Mouse (Mus musculus): ENCODE measurements at regions not wholly inside any gene's neighbourhood (a gene's known extent, or its start where the extent isn't known, plus 50 kb on each side); places are given as distances from the start of the nearest gene placed in this dataset.

DNA sequence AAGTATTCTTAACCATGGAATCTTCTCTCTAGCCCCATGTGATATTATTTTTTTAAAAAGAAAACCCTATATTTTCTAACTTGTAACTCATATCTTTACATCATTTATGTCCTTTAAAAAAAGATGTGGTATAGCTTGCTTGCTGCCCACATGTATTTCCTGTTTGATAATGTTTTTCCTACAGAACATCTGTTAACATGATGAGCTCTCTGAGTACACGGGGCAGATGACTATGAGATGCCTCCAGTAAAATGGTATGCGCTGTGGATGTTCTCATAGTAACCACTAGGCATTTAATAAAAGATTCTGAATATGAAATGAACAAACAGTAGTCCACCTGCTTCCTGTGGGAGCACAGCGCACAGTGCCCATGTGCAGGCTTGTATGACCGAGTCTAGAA, 101.3 kb upstream of the Gm5148 start:
- ATAC-seq (ENCODE audit: insufficient read depth): no peak
- 93% methylated on average over 4 of the region's 4 CpGs for WGBS
- no peaks in the 10 kb centered on the region for H3K36me3 ChIP-seq (ENCODE audit: insufficient read depth)

DNA sequence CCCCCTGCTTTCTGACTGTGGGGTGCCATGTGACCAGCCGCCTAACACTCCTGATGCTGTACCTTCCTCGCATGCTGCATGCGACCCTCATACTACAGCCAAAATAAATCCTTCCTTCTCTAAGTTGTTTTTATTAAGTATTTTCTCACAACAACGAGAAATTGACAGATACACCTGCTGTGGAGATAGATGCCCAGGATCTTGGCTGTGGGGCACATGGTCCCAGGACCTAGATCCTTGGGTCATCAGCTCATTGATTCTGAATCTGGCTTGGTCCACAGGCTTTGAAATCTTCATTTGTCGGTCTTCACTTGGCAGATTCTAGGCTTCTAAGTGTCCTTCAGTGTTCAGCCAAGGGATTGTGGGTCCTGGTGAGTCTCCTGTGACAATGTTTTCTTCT, 100.4 kb upstream of the Gm5148 start:
- H3K36me3 ChIP-seq (ENCODE audit: insufficient read depth): no peaks in the 10 kb centered on the region

More for the DNA sequence above, 101.3 kb upstream of the Gm5148 start:
- no peak overlapping the region for H3K4me3 ChIP-seq (ENCODE audit: low read depth, low read length)
- H3K4me2 ChIP-seq: no peak overlapping the region
- no peak overlapping the region for H3K27ac ChIP-seq (ENCODE audit: low read depth)
- TF ChIP-seq CTCF (IDR thresholded peaks at IDR 0.05; ENCODE audit: low read depth): no peak
- no peak overlapping the region for H3K9ac ChIP-seq
- DNase-seq: no peak
- no peaks in the 10 kb centered on the region for H3K9me3 ChIP-seq (ENCODE audit: low read depth, low read length)
- no peaks in the 10 kb centered on the region for H3K4me1 ChIP-seq (ENCODE audit: insufficient read depth)
- H3K27me3 ChIP-seq (ENCODE audit: insufficient read depth, low read length): no peaks in the 10 kb centered on the region

DNA sequence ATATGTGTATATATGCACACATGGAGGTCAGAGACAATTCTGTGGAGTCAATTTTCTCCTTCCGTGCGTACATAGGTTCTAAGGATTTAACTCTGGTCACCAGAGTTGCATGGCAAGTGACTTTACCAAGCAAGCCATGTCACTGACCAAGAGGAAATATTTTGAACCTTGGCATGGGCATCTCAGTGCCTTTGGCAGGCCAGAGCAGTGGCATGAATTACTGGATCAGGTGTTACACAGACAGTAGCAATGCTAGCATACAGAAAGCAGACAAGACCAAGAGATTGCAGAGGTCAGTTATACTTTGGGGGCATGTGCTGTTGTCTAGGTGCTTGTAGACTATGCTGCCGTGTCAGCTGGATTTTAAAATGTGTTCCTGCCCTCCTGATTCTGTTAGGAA, 95.2 kb upstream of the Gm5148 start:
- no peak for TF ChIP-seq CTCF (IDR thresholded peaks at IDR 0.05; ENCODE audit: low read depth)
- WGBS: 60% methylated on average over 3 of the region's 3 CpGs
- H3K4me1 ChIP-seq (ENCODE audit: insufficient read depth): no peaks in the 10 kb centered on the region
- H3K4me2 ChIP-seq: no peak overlapping the region
- H3K27me3 ChIP-seq (ENCODE audit: insufficient read depth, low read length): no peaks in the 10 kb centered on the region
- DNase-seq: no peak
- no peaks in the 10 kb centered on the region for H3K36me3 ChIP-seq (ENCODE audit: insufficient read depth)
- no peak overlapping the region for H3K27ac ChIP-seq (ENCODE audit: low read depth)
- ATAC-seq (ENCODE audit: insufficient read depth): no peak
- no peak overlapping the region for H3K9ac ChIP-seq
- H3K9me3 ChIP-seq (ENCODE audit: low read depth, low read length): no peaks in the 10 kb centered on the region
- H3K4me3 ChIP-seq (ENCODE audit: low read depth, low read length): no peak overlapping the region

More for the DNA sequence above, 100.4 kb upstream of the Gm5148 start:
- Histone ChIP-seq H3K27me3 (ENCODE audit: insufficient read depth, low read length) (no peaks in the 10 kb centered on the region), H3K9ac (no peak overlapping the region), H3K27ac (ENCODE audit: low read depth) (no peak overlapping the region), H3K4me1 (ENCODE audit: insufficient read depth) (no peaks in the 10 kb centered on the region), H3K4me2 (no peak overlapping the region), H3K4me3 (ENCODE audit: low read depth, low read length) (no peak overlapping the region), H3K9me3 (ENCODE audit: low read depth, low read length) (no peaks in the 10 kb centered on the region)
- 86% methylated on average over 5 of the region's 5 CpGs for WGBS
- ATAC-seq (ENCODE audit: insufficient read depth): no peak
- DNase-seq: no peak
- TF ChIP-seq CTCF (IDR thresholded peaks at IDR 0.05; ENCODE audit: low read depth): no peak

DNA sequence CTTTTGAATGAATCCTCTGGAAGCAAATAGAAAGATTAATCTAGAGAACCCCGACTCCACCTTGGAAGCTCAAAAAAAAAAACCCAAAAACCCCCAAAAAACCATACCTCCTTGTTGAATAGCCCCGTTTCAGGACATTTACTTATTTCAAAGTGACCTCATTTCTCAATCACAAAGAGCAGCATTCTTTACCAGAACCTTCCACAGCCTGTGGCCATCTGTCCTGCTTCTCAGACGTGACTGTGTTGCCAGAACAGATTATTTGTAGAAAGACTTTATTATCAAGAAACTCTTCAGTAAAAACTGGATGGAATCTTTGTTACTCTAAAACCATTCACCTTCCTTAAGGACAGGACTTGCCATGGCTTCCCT, 93.1 kb upstream of the Gm5148 start:
- DNase-seq: no peak
- H3K4me3 ChIP-seq (ENCODE audit: low read depth, low read length): no peak overlapping the region
- H3K36me3 ChIP-seq (ENCODE audit: insufficient read depth): no peaks in the 10 kb centered on the region
- TF ChIP-seq CTCF (IDR thresholded peaks at IDR 0.05; ENCODE audit: low read depth): no peak
- no peak overlapping the region for H3K4me2 ChIP-seq
- 71% methylated on average over 3 of the region's 3 CpGs for WGBS
- no peaks in the 10 kb centered on the region for H3K9me3 ChIP-seq (ENCODE audit: low read depth, low read length)
- no peak overlapping the region for H3K27ac ChIP-seq (ENCODE audit: low read depth)
- no peaks in the 10 kb centered on the region for H3K4me1 ChIP-seq (ENCODE audit: insufficient read depth)
- H3K9ac ChIP-seq: no peak overlapping the region
- H3K27me3 ChIP-seq (ENCODE audit: insufficient read depth, low read length): no peaks in the 10 kb centered on the region
- ATAC-seq (ENCODE audit: insufficient read depth): no peak

GRCm38 (mm10) chr3:37816781-37817433, 92.6 kb upstream of the Gm5148 start:
- H3K27me3 ChIP-seq (ENCODE audit: insufficient read depth, low read length): no peaks in the 10 kb centered on the region
- H3K9me3 ChIP-seq (ENCODE audit: low read depth, low read length): no peaks in the 10 kb centered on the region
- no peak overlapping the region for H3K4me3 ChIP-seq (ENCODE audit: low read depth, low read length)
- TF ChIP-seq CTCF (IDR thresholded peaks at IDR 0.05; ENCODE audit: low read depth): no peak
- no peak for ATAC-seq (ENCODE audit: insufficient read depth)
- H3K4me1 ChIP-seq (ENCODE audit: insufficient read depth): no peaks in the 10 kb centered on the region
- H3K4me2 ChIP-seq: no peak overlapping the region
- 72% methylated on average over 6 of the region's 6 CpGs for WGBS
- H3K27ac ChIP-seq (ENCODE audit: low read depth): no peak overlapping the region
- peak; percentile 45 for DNase-seq
- H3K36me3 ChIP-seq (ENCODE audit: insufficient read depth): no peaks in the 10 kb centered on the region
- no peak overlapping the region for H3K9ac ChIP-seq

DNA sequence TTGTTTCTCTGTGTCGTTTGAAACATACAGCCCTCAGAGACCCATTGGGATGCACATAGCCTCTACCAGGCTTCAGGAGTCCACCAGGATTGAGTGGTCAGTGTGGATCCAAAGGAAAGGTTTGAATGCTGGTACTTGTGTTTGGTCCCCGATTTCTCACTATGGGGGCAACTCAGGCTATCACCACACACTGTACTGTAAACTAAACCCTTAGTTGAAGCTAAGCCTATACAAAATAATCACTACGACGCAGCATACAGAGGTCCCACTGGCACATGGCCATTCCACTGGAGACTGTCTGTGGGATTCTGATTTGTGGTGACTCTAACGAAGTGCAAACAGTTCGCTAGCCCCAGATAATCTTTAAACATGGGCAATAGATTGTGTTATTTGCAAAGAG, 91.5 kb upstream of the Gm5148 start:
- no peaks in the 10 kb centered on the region for H3K9me3 ChIP-seq (ENCODE audit: low read depth, low read length)
- 85% methylated on average over 6 of the region's 6 CpGs for WGBS
- ATAC-seq (ENCODE audit: insufficient read depth): no peak

DNA sequence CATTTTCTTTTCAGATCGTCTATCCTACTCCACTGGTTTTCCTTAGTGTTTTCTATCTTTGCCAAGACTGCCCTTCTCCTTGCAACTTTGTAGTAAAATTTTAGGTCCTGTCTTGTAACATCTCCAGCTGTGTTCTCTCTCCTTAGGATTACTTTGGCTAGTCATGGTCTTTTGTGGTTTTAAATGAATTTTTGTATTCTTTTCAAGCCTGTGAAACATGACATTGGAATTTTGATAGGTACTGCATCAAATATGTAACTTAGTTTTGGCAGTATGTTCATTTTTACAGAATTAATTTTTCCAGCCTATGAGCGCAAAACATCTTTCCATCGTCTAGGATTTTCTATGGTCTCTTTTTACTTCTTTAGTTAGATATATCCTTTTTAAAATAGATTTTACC, 88.6 kb upstream of the Gm5148 start:
- no peak overlapping the region for H3K27ac ChIP-seq (ENCODE audit: low read depth)
- ATAC-seq (ENCODE audit: insufficient read depth) (no peak), DNase-seq (no peak)
- H3K4me2 ChIP-seq: no peak overlapping the region
- WGBS: 76% methylated on average over 3 of the region's 3 CpGs
- H3K27me3 ChIP-seq (ENCODE audit: insufficient read depth, low read length): no peaks in the 10 kb centered on the region
- no peaks in the 10 kb centered on the region; the same call in 1 of the 2 replicates for H3K9me3 ChIP-seq (ENCODE audit: low read depth, low read length)
- H3K4me1 ChIP-seq (ENCODE audit: insufficient read depth): no peaks in the 10 kb centered on the region
- TF ChIP-seq CTCF (IDR thresholded peaks at IDR 0.05; ENCODE audit: low read depth): no peak
- H3K4me3 ChIP-seq (ENCODE audit: low read depth, low read length): no peak overlapping the region
- H3K9ac ChIP-seq: no peak overlapping the region
- H3K36me3 ChIP-seq (ENCODE audit: insufficient read depth): no peaks in the 10 kb centered on the region

More for the DNA sequence above, 91.5 kb upstream of the Gm5148 start:
- Histone ChIP-seq H3K27ac (ENCODE audit: low read depth) (no peak overlapping the region), H3K9ac (no peak overlapping the region), H3K27me3 (ENCODE audit: insufficient read depth, low read length) (no peaks in the 10 kb centered on the region), H3K4me3 (ENCODE audit: low read depth, low read length) (no peak overlapping the region), H3K4me1 (ENCODE audit: insufficient read depth) (no peaks in the 10 kb centered on the region), H3K36me3 (ENCODE audit: insufficient read depth) (no peaks in the 10 kb centered on the region), H3K4me2 (no peak overlapping the region)
- DNase-seq: no peak
- no peak for TF ChIP-seq CTCF (IDR thresholded peaks at IDR 0.05; ENCODE audit: low read depth)
